Mouse (Mus musculus): Measurements from ENCODE around the gene Matk. TPM values are rescaled to one million over a fixed set of nuclear protein-coding genes. Genes with fewer than 3 reads are reported as not detected.
A peak's percentile ranks its signal among the peaks of the same experiment; 100 is the strongest.
"Not testable (repeated sequence)": the region's sequence is repeated elsewhere in the genome, so short reads cannot be mapped to it uniquely, and the experiment has no call there.

The Matk gene
- total RNA-seq (2021): 1 to 10 TPM in 1 of 2 experiments, under 1 TPM in 1; 0.76 to 1.7 TPM
- long read RNA-seq, experiment 1, partial matches to known transcripts: 0 of 3 reads
- long read RNA-seq, experiment 1, other reads (novel, unspliced or antisense): 2 of 3 reads
- long read RNA-seq, experiment 2, partial matches to known transcripts: 0 of 5 reads
- long read RNA-seq, experiment 2, other reads (novel, unspliced or antisense): 5 of 5 reads

GRCm38 (mm10) chr10:81252424-81253419, at the start of gene Matk:
Gene Matk, plus strand, starts transcription at chr10:81252935.
- peak in 1 of 2 experiments; percentile 56 for DNase-seq (ENCODE audit: low spot score in 2 of 2)

GRCm38 (mm10) chr10:81202978-81203720, 49.6 kb upstream of the Matk start:
- DNase-seq (ENCODE audit: low spot score in 2 of 2): no peak

- no peak for DNase-seq (ENCODE audit: low spot score in 2 of 2)
Observed at GRCm38 (mm10) chr10:81204137-81204536, 48.6 kb upstream of the Matk start.

- DNase-seq (ENCODE audit: low spot score in 2 of 2): no peak
Observed at GRCm38 (mm10) chr10:81210154-81210553, 42.6 kb upstream of the Matk start.

GRCm38 (mm10) chr10:81216260-81216659, 36.5 kb upstream of the Matk start:
- no peak for DNase-seq (ENCODE audit: low spot score in 2 of 2)

- DNase-seq (ENCODE audit: low spot score in 2 of 2): no peak
Observed at GRCm38 (mm10) chr10:81216810-81217209, 35.9 kb upstream of the Matk start.

- DNase-seq (ENCODE audit: low spot score in 2 of 2): not testable (repeated sequence)
Observed at GRCm38 (mm10) chr10:81217267-81217666, 35.5 kb upstream of the Matk start.

- DNase-seq (ENCODE audit: low spot score in 2 of 2): peak; percentile 71 to 76
Observed at GRCm38 (mm10) chr10:81217964-81218363, 34.8 kb upstream of the Matk start.

GRCm38 (mm10) chr10:81221402-81222015, 31.2 kb upstream of the Matk start:
- DNase-seq (ENCODE audit: low spot score in 2 of 2): no peak

- DNase-seq (ENCODE audit: low spot score in 2 of 2): not testable (repeated sequence)
Observed at GRCm38 (mm10) chr10:81223731-81224130, 29.0 kb upstream of the Matk start.

GRCm38 (mm10) chr10:81229735-81230437, 22.8 kb upstream of the Matk start:
- DNase-seq (ENCODE audit: low spot score in 2 of 2): no peak

- no peak for DNase-seq (ENCODE audit: low spot score in 2 of 2)
Observed at GRCm38 (mm10) chr10:81230438-81231332, 22.1 kb upstream of the Matk start, which contains the start of gene Atcay. Gene Atcay, minus strand, starts transcription at chr10:81230833.

- DNase-seq (ENCODE audit: low spot score in 2 of 2): no peak
Observed at GRCm38 (mm10) chr10:81231436-81231835, 21.3 kb upstream of the Matk start.

GRCm38 (mm10) chr10:81232580-81233225, 20.0 kb upstream of the Matk start, which contains the start of gene Zfr2:
Gene Zfr2, plus strand, starts transcription at chr10:81233155.
- DNase-seq (ENCODE audit: low spot score in 2 of 2): peak; percentile 91 to 92

GRCm38 (mm10) chr10:81233226-81233585, 19.5 kb upstream of the Matk start:
- no peak for DNase-seq (ENCODE audit: low spot score in 2 of 2)

GRCm38 (mm10) chr10:81234206-81234605, 18.5 kb upstream of the Matk start:
- DNase-seq (ENCODE audit: low spot score in 2 of 2): no peak

GRCm38 (mm10) chr10:81236471-81237268, 16.1 kb upstream of the Matk start:
- DNase-seq (ENCODE audit: low spot score in 2 of 2): no peak

- no peak for DNase-seq (ENCODE audit: low spot score in 2 of 2)
Observed at GRCm38 (mm10) chr10:81238618-81239017, 14.1 kb upstream of the Matk start.

All from adrenal gland, adult 18-20 months (tissue).